Mouse (Mus musculus): ENCODE results near the gene Taar7e. TPM values are rescaled to one million over a fixed set of nuclear protein-coding genes. Genes with fewer than 3 reads are reported as not detected.
"Not testable (repeated sequence)": the region's sequence is repeated elsewhere in the genome, so short reads cannot be mapped to it uniquely, and the experiment has no call there.

Taar7e gene
- total RNA-seq (2021), result not detected
- long read RNA-seq, experiment 1, result 0 reads
- long read RNA-seq, experiment 2, result 0 reads

- no peak for DNase-seq (ENCODE audit: low spot score in 2 of 2)
These were observed at the start of gene Taar7e for GRCm38 (mm10) chr10:24037314-24037713. Taar7e (plus strand) TSS chr10:24037614.

GRCm38 (mm10) chr10:23993381-23993780 is 44.0 kb upstream of the Taar7e start, which contains the start of gene Taar7a:
Taar7a (minus strand) TSS chr10:23993481.
- DNase-seq (ENCODE audit: low spot score in 2 of 2), result no peak

- DNase-seq (ENCODE audit: low spot score in 2 of 2), result no peak
These were observed 37.8 kb upstream of the Taar7e start, which contains the start of gene Taar7b for GRCm38 (mm10) chr10:23999639-24000038. Taar7b (plus strand) TSS chr10:23999939.

- DNase-seq (ENCODE audit: low spot score in 2 of 2), result no peak
These were observed 31.0 kb upstream of the Taar7e start for GRCm38 (mm10) chr10:24006442-24006841.

- DNase-seq (ENCODE audit: low spot score in 2 of 2), result no peak
These were observed 30.4 kb upstream of the Taar7e start for GRCm38 (mm10) chr10:24007034-24007433.

GRCm38 (mm10) chr10:24008143-24008542 is 29.3 kb upstream of the Taar7e start:
- DNase-seq (ENCODE audit: low spot score in 2 of 2), result no peak

- no peak for DNase-seq (ENCODE audit: low spot score in 2 of 2)
These were observed 10.5 kb upstream of the Taar7e start, which contains the start of gene Taar7d for GRCm38 (mm10) chr10:24026922-24027321. Taar7d (plus strand) TSS chr10:24027222.

GRCm38 (mm10) chr10:24031347-24031746 is 6.1 kb upstream of the Taar7e start:
- no peak for DNase-seq (ENCODE audit: low spot score in 2 of 2)

- no peak for DNase-seq (ENCODE audit: low spot score in 2 of 2)
These were observed 2.9 kb downstream of the Taar7e start for GRCm38 (mm10) chr10:24040120-24040869.

GRCm38 (mm10) chr10:24049210-24049609 is 11.8 kb downstream of the Taar7e start, which contains the start of gene Taar7f:
Taar7f (plus strand) TSS chr10:24049510.
- no peak for DNase-seq (ENCODE audit: low spot score in 2 of 2)

GRCm38 (mm10) chr10:24052039-24052438 is 14.6 kb downstream of the Taar7e start:
- no peak for DNase-seq (ENCODE audit: low spot score in 2 of 2)

- DNase-seq (ENCODE audit: low spot score in 2 of 2), result no peak
These were observed 21.6 kb downstream of the Taar7e start for GRCm38 (mm10) chr10:24058986-24059385.

- DNase-seq (ENCODE audit: low spot score in 2 of 2), result not testable (repeated sequence)
These were observed 37.3 kb downstream of the Taar7e start for GRCm38 (mm10) chr10:24074751-24075150.

- not testable (repeated sequence) for DNase-seq (ENCODE audit: low spot score in 2 of 2)
These were observed 38.8 kb downstream of the Taar7e start, which contains the start of gene Taar8a for GRCm38 (mm10) chr10:24076200-24076599. Taar8a (plus strand) TSS chr10:24076500.

GRCm38 (mm10) chr10:24080166-24080565 is 42.8 kb downstream of the Taar7e start:
- peak in 1 of 2 experiments; percentile 8 for DNase-seq (ENCODE audit: low spot score in 2 of 2)

- DNase-seq (ENCODE audit: low spot score in 2 of 2), result no peak
These were observed 48.5 kb downstream of the Taar7e start for GRCm38 (mm10) chr10:24085936-24086335.

GRCm38 (mm10) chr10:24086555-24086954 is 49.1 kb downstream of the Taar7e start:
- no peak for DNase-seq (ENCODE audit: low spot score in 2 of 2)

GRCm38 (mm10) chr10:24087168-24087567 is 49.8 kb downstream of the Taar7e start:
- DNase-seq (ENCODE audit: low spot score in 2 of 2), result no peak
